In the genomic region with DNA sequence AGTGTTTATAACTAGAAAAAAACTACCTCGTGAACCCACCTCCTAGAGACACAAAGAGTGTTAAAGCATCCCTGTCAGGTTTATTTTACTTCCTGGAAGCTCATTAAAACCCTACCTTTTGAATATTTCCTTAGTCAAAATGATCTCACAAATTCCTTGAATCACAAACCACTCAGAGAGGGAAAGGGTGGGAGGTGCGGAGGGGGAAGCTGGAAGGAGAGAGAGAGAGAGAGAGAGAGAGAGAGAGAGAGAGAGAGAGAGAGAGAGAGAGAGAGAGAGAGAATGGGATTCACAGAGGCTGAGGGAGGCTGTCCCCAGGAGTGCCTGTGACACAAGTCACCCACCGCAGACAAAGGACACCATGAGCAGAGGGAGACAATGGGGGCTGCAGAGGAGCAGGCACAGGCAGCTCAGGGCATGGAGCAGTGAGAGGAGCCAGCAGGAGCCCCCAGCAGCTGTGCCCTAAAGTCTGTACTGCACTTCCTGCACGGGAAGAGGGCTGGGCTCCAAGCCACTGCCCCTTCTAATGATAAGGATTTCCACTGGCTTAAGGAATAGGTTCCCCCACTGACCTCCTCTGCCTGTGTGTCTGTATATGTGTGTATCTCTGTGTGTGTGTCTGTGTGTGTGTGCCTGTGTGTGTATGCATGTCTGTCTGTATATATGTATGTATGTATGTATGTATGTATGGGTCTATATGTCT, we compare ENCODE assay signal across 9 mouse cellular contexts.
DNase-seq lines count a peak whose midpoint lies in the region; ATAC-seq lines count a peak whose summit lies in the region.
"Had no signal": no experiment of that assay in that cellular context is flagged by ENCODE, and none has a peak within 500 bp of the region (broad histone marks: within the 10 kb centered on the region; RNA-seq: fewer than 3 reads in every experiment).

No protein-coding gene starts in this region.

- peak overlapping the region; percentile 45 for H3K4me2 ChIP-seq in midbrain, embryonic 14.5 days (ENCODE audit: low read length)

- peak overlapping the region; percentile 62 for H3K9ac ChIP-seq in midbrain, embryonic 14.5 days (replicated peaks; ENCODE audit: low read length)

- intact Hi-C loops in left cerebral cortex, postnatal 36 days (cut with DNase I) = loop anchor here (2.0 kb wide), 1 partner anchor 77 kb away; no protein-coding TSS in a partner anchor

- H3K9me3 ChIP-seq in hindbrain, embryonic 10.5 days = no peaks in the 10 kb centered on the region
- no peaks in the 10 kb centered on the region for H3K9me3 ChIP-seq in midbrain, embryonic 14.5 days (ENCODE audit: control insufficient read depth, low read length)

- no peak for DNase-seq in frontal cortex, postnatal 36 days (ENCODE audit: low spot score in 2 of 2)
- DNase-seq in brain, adult 2 months (ENCODE audit: low read depth, low spot score) = peak; percentile 56
- DNase-seq in hindbrain, embryonic 10.5 days (ENCODE audit: low spot score) = peak; percentile 39
- peak; percentile 74 for DNase-seq in midbrain, embryonic 14.5 days
- DNase-seq in B cell, adult 2 months = no peak
- no peak for DNase-seq in left cerebral cortex, postnatal 36 days (ENCODE audit: low spot score in 2 of 2)
- no peak for DNase-seq in kidney, postnatal 10 days

- no peaks in the 10 kb centered on the region for H3K36me3 ChIP-seq in hindbrain, embryonic 10.5 days
- H3K36me3 ChIP-seq in midbrain, embryonic 14.5 days (ENCODE audit: control insufficient read depth, insufficient read depth, low read length) = no peaks in the 10 kb centered on the region

- H3K4me1 ChIP-seq in hindbrain, embryonic 10.5 days (replicated peaks) = peaks cover 33% of the 10 kb centered on the region
- peaks cover 44% of the 10 kb centered on the region for H3K4me1 ChIP-seq in midbrain, embryonic 14.5 days (ENCODE audit: control insufficient read depth, insufficient read depth, low read length)

- H3K4me3 ChIP-seq in hindbrain, embryonic 10.5 days = no peak overlapping the region
- H3K4me3 ChIP-seq in midbrain, embryonic 14.5 days (replicated peaks; ENCODE audit: low read depth, low read length) = peak overlapping the region; percentile 13; the same call in 1 of the 2 replicates

- H3K27ac ChIP-seq in hindbrain, embryonic 10.5 days = peak overlapping the region; percentile 83
- peak overlapping the region; percentile 95 for H3K27ac ChIP-seq in midbrain, embryonic 14.5 days (replicated peaks; ENCODE audit: low read depth, low read length)
- H3K27ac ChIP-seq: kidney, postnatal 0 days had no signal

- no peaks in the 10 kb centered on the region for H3K27me3 ChIP-seq in hindbrain, embryonic 10.5 days (ENCODE audit: insufficient read depth, poor library complexity, severe bottlenecking)
- H3K27me3 ChIP-seq in midbrain, embryonic 14.5 days (ENCODE audit: control insufficient read depth, insufficient read depth, low read length) = no peaks in the 10 kb centered on the region

- ATAC-seq in frontal cortex, adult (ENCODE audit: low TSS enrichment) = peak; percentile 39; the same call in 1 of the 2 replicates
- ATAC-seq in midbrain, embryonic 14.5 days (ENCODE audit: low FRiP score, low TSS enrichment) = peak; percentile 84

- WGBS in hindbrain, embryonic 10.5 days = 20% methylated on average over 4 of the region's 4 CpGs
- 11% methylated on average over 4 of the region's 4 CpGs for WGBS in midbrain, embryonic 14.5 days

Comparison
In these comparisons a context has a peak if more than half of its experiments do, and no peak if none do; other contexts are left out.
1. DNase-seq: peak in brain, adult 2 months (single experiment), hindbrain, embryonic 10.5 days (single experiment) and midbrain, embryonic 14.5 days (single experiment); none in frontal cortex, postnatal 36 days (0 of 2), B cell, adult 2 months (0 of 2), left cerebral cortex, postnatal 36 days (0 of 2) and kidney, postnatal 10 days (single experiment).